Mouse (Mus musculus): ENCODE results near the gene Slc48a1.

GRCm38 (mm10) chr15:97824042-97824441, 45.7 kb downstream of the Slc48a1 start:
- TF ChIP-seq CTCF (conservative IDR thresholded peaks at IDR 0.05; ENCODE audit: low read length) = no peak
- no peak for TF ChIP-seq NANOG (IDR thresholded peaks at IDR 0.05; ENCODE audit: borderline replicate concordance, low read length)
- no peak for TF ChIP-seq POU5F1 (IDR thresholded peaks at IDR 0.05; ENCODE audit: borderline replicate concordance, low read length)
